Mouse (Mus musculus): Measurements from ENCODE around the gene Rbm24. TPM values are rescaled to one million over a fixed set of nuclear protein-coding genes. Genes with fewer than 3 reads are reported as not detected.
A peak's percentile ranks its signal among the peaks of the same experiment; 100 is the strongest.

Rbm24 gene
- polyA plus RNA-seq, 1 experiment, result 52.4 TPM

DNA sequence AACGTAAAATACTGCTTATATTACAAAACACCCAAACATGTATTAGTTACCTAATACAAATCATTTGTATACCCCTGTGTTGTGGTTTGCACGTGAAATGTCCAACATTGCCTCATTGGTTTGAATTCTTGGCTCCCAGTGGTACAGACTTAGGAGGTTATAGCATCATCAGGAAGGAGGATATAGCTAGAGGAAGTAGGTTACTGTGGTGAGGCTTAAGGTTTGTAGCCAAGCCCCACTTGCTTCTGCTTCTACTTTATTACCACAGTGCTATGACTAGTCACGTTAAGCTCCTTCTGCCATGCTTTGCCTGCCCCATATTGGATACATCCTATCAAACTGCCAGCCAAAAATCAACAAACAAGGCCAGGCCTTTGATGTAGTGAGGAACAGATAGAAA, 21.0 kb upstream of the Rbm24 start:
- WGBS, result 37% methylated on average over 3 of the region's 3 CpGs
- Histone ChIP-seq H3K27me3 (ENCODE audit: control insufficient read depth, insufficient read depth, low read length) (no peaks in the 10 kb centered on the region), H3K4me1 (replicated peaks; ENCODE audit: control insufficient read depth, insufficient read depth, low read length) (no peaks in the 10 kb centered on the region), H3K36me3 (ENCODE audit: control insufficient read depth, insufficient read depth, low read length) (no peaks in the 10 kb centered on the region), H3K4me3 (ENCODE audit: control insufficient read depth, insufficient read depth, low read length) (no peak overlapping the region), H3K27ac (ENCODE audit: control insufficient read depth, insufficient read depth, low read length) (no peak overlapping the region)
- no peak for DNase-seq
- no peak for TF ChIP-seq CTCF (IDR thresholded peaks at IDR 0.05; ENCODE audit: borderline replicate concordance, control insufficient read depth, extremely low read depth, insufficient read depth, low read length, poor library complexity)
- TF ChIP-seq POLR2A (IDR thresholded peaks at IDR 0.05; ENCODE audit: control insufficient read depth, extremely low read depth, insufficient read depth, low read length, poor library complexity), result no peak

DNA sequence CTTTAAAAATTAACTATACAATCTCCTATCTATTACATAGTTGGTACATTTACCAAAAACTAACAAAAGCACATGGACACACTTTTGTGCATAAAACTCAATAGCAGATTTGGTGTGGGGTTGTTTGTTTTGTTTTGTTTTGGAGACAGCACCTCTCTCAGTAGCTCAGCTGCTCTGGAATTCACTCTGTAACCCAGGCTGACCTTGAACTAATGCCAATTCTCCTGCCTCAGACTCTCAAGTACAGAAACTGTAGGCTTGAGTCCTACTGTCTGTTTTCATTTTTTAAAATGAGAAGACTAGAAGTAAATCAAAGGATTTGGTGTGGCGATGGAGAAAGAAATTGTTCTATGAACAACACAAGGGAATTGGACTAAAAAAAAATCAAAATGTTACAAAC, 11.1 kb upstream of the Rbm24 start:
- DNase-seq, result no peak
- Histone ChIP-seq H3K4me3 (ENCODE audit: control insufficient read depth, insufficient read depth, low read length) (no peak overlapping the region), H3K4me1 (replicated peaks; ENCODE audit: control insufficient read depth, insufficient read depth, low read length) (no peaks in the 10 kb centered on the region), H3K27ac (ENCODE audit: control insufficient read depth, insufficient read depth, low read length) (no peak overlapping the region), H3K27me3 (ENCODE audit: control insufficient read depth, insufficient read depth, low read length) (no peaks in the 10 kb centered on the region), H3K36me3 (ENCODE audit: control insufficient read depth, insufficient read depth, low read length) (no peaks in the 10 kb centered on the region)
- 98% methylated on average over 1 of the region's 1 CpGs for whole genome bisulfite sequencing
- TF ChIP-seq CTCF (IDR thresholded peaks at IDR 0.05; ENCODE audit: borderline replicate concordance, control insufficient read depth, extremely low read depth, insufficient read depth, low read length, poor library complexity) (no peak), POLR2A (IDR thresholded peaks at IDR 0.05; ENCODE audit: control insufficient read depth, extremely low read depth, insufficient read depth, low read length, poor library complexity) (no peak)

DNA sequence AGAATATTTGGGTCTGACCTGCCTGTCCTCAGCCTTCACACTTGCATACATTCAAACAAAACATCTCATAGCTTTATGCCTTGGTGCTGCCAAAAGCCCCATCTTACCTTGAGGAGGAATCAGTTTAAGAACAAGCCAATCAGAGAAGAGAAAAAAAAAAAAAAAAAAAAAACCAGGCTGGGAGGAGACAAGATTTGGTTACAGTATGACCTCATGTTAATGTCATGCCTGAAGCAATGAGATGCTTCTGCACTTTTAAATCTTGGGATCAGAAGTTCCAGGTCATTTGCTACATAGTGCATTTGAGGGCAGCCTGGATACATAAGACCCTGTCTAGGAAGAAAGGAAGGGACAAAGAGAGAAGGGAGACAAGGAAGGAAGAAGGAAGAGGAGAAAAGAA, 6.0 kb upstream of the Rbm24 start:
- H3K27ac ChIP-seq (ENCODE audit: control insufficient read depth, insufficient read depth, low read length), result no peak overlapping the region
- H3K36me3 ChIP-seq (ENCODE audit: control insufficient read depth, insufficient read depth, low read length), result no peaks in the 10 kb centered on the region
- no peaks in the 10 kb centered on the region for H3K4me1 ChIP-seq (replicated peaks; ENCODE audit: control insufficient read depth, insufficient read depth, low read length)
- H3K27me3 ChIP-seq (ENCODE audit: control insufficient read depth, insufficient read depth, low read length), result no peaks in the 10 kb centered on the region
- no peak for DNase-seq
- H3K4me3 ChIP-seq (ENCODE audit: control insufficient read depth, insufficient read depth, low read length), result no peak overlapping the region
- TF ChIP-seq POLR2A (IDR thresholded peaks at IDR 0.05; ENCODE audit: control insufficient read depth, extremely low read depth, insufficient read depth, low read length, poor library complexity) (no peak), CTCF (IDR thresholded peaks at IDR 0.05; ENCODE audit: borderline replicate concordance, control insufficient read depth, extremely low read depth, insufficient read depth, low read length, poor library complexity) (no peak)

DNA sequence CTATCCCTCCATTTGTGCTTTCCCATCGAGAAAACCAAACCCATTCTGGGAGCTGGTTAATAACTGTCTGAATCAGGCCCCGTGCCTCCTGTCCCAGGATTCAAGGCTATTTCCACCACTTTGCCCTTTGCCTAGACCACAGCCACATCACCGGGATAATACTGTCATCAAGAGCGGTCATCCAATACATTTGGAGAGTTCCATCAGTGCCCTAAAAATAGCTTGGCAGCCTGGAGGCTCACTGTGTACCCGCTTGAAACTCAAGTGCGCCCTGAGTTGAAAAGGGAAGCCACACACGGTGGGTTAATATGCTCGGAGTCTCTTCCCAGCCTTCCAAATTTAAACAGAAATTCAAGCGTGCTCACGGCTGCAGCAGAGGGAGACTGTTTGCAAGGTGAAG, 4.6 kb upstream of the Rbm24 start:
- no peak for DNase-seq
- Histone ChIP-seq H3K36me3 (ENCODE audit: control insufficient read depth, insufficient read depth, low read length) (no peaks in the 10 kb centered on the region), H3K27ac (ENCODE audit: control insufficient read depth, insufficient read depth, low read length) (no peak overlapping the region), H3K4me1 (replicated peaks; ENCODE audit: control insufficient read depth, insufficient read depth, low read length) (peaks cover 7% of the 10 kb centered on the region; the same call in 1 of the 2 replicates), H3K4me3 (ENCODE audit: control insufficient read depth, insufficient read depth, low read length) (no peak overlapping the region), H3K27me3 (ENCODE audit: control insufficient read depth, insufficient read depth, low read length) (peaks cover 6% of the 10 kb centered on the region; the same call in 1 of the 2 replicates)
- no peak for TF ChIP-seq POLR2A (IDR thresholded peaks at IDR 0.05; ENCODE audit: control insufficient read depth, extremely low read depth, insufficient read depth, low read length, poor library complexity)
- TF ChIP-seq CTCF (IDR thresholded peaks at IDR 0.05; ENCODE audit: borderline replicate concordance, control insufficient read depth, extremely low read depth, insufficient read depth, low read length, poor library complexity), result no peak
- 88% methylated on average over 10 of the region's 10 CpGs for WGBS

DNA sequence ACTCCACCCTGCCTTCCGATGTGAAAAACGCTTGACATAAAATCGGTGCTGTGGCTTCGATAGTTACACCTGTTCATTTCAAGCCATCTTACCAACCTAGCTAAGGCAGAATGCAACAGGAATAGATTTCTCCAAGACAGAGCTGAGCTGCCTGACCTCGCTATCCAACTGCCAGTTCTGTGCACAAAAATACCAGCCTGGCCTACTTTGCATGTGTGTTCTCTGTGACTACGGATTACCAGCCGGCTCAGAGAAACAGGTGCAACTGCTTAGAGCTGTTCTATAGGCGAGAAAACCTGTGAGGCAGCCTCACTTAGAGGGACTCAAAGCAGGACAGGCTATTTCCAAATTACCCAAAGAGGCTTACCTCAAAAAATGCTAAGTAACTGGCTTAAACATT, 4.2 kb upstream of the Rbm24 start:
- Histone ChIP-seq H3K4me1 (replicated peaks; ENCODE audit: control insufficient read depth, insufficient read depth, low read length) (peaks cover 10% of the 10 kb centered on the region), H3K27me3 (ENCODE audit: control insufficient read depth, insufficient read depth, low read length) (peaks cover 9% of the 10 kb centered on the region), H3K4me3 (ENCODE audit: control insufficient read depth, insufficient read depth, low read length) (no peak overlapping the region), H3K36me3 (ENCODE audit: control insufficient read depth, insufficient read depth, low read length) (no peaks in the 10 kb centered on the region), H3K27ac (ENCODE audit: control insufficient read depth, insufficient read depth, low read length) (no peak overlapping the region)
- 88% methylated on average over 8 of the region's 8 CpGs for WGBS
- TF ChIP-seq CTCF (IDR thresholded peaks at IDR 0.05; ENCODE audit: borderline replicate concordance, control insufficient read depth, extremely low read depth, insufficient read depth, low read length, poor library complexity) (no peak), POLR2A (IDR thresholded peaks at IDR 0.05; ENCODE audit: control insufficient read depth, extremely low read depth, insufficient read depth, low read length, poor library complexity) (no peak)
- DNase-seq, result peak; percentile 14

DNA sequence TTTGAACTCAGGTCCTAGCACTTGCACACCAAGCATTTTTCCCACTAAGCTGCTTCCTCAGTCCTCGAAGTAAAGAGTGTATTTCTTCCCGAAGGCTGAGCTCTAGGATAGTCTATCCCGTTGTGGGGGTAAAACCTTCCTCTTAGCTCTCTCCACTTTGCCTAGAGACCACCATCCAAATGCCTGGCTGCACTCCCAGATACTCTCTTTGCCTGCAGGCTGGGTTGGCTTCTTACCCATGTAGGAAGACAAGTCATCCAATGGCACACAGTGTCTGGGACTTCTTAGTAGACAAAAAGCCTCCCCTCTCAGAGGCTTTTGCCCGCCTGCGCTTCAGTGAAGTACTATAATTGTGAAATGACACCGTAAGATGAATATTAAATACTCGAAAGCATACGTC, 2.2 kb upstream of the Rbm24 start:
- H3K27ac ChIP-seq (ENCODE audit: control insufficient read depth, insufficient read depth, low read length), result no peak overlapping the region
- no peak for DNase-seq
- H3K4me3 ChIP-seq (ENCODE audit: control insufficient read depth, insufficient read depth, low read length), result no peak overlapping the region
- H3K36me3 ChIP-seq (ENCODE audit: control insufficient read depth, insufficient read depth, low read length), result no peaks in the 10 kb centered on the region
- TF ChIP-seq POLR2A (IDR thresholded peaks at IDR 0.05; ENCODE audit: control insufficient read depth, extremely low read depth, insufficient read depth, low read length, poor library complexity), result no peak
- TF ChIP-seq CTCF (IDR thresholded peaks at IDR 0.05; ENCODE audit: borderline replicate concordance, control insufficient read depth, extremely low read depth, insufficient read depth, low read length, poor library complexity), result no peak
- peaks cover 12% of the 10 kb centered on the region for H3K4me1 ChIP-seq (replicated peaks; ENCODE audit: control insufficient read depth, insufficient read depth, low read length)
- WGBS, result 96% methylated on average over 8 of the region's 8 CpGs
- peaks cover 12% of the 10 kb centered on the region for H3K27me3 ChIP-seq (ENCODE audit: control insufficient read depth, insufficient read depth, low read length)

DNA sequence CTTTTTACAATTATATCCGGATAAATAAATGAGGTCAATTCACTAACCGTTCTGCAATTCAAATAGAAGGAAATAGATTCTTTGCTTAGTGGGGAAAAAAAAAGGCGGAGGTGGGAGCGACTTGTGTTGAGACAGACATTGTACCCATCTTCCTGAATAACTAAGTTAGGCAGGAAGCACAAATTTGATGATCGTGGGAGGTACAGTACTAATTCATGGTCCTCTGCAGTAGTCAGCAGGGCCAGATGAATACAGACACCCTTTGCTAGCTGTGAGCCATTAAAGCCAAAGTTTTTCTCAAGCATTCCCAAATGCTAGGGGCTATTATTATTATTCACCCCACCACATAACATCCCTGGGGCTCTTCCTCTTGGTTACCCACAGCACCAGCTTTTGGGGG, 640 bp upstream of the Rbm24 start:
- DNase-seq, result no peak
- Histone ChIP-seq H3K4me3 (ENCODE audit: control insufficient read depth, insufficient read depth, low read length) (no peak overlapping the region), H3K36me3 (ENCODE audit: control insufficient read depth, insufficient read depth, low read length) (no peaks in the 10 kb centered on the region), H3K27me3 (ENCODE audit: control insufficient read depth, insufficient read depth, low read length) (peaks cover 12% of the 10 kb centered on the region), H3K4me1 (replicated peaks; ENCODE audit: control insufficient read depth, insufficient read depth, low read length) (peaks cover 12% of the 10 kb centered on the region), H3K27ac (ENCODE audit: control insufficient read depth, insufficient read depth, low read length) (no peak overlapping the region)
- no peak for TF ChIP-seq CTCF (IDR thresholded peaks at IDR 0.05; ENCODE audit: borderline replicate concordance, control insufficient read depth, extremely low read depth, insufficient read depth, low read length, poor library complexity)
- TF ChIP-seq POLR2A (IDR thresholded peaks at IDR 0.05; ENCODE audit: control insufficient read depth, extremely low read depth, insufficient read depth, low read length, poor library complexity), result no peak
- WGBS, result 94% methylated on average over 5 of the region's 5 CpGs
